Mouse (Mus musculus) neural tube, embryonic 12.5 days (tissue): Measurements from ENCODE around the gene Zfp385b. TPM values are rescaled to one million over a fixed set of nuclear protein-coding genes. Genes with fewer than 3 reads are reported as not detected.
A peak's percentile ranks its signal among the peaks of the same experiment; 100 is the strongest.

Experiments used
- ATAC-seq: fragments of 200-750 bp; cut with Nextera tagmentation; 2 replicates; pipeline ENCODE4 v1.8.0; 2017; ENCODE audit warnings: low read depth, mild to moderate bottlenecking, moderate TSS enrichment, moderate library complexity; ENCODE audit not compliant: low FRiP score
- H3K27ac ChIP-seq: fragments of 300-500 bp; sonication (generic); 2 replicates; pipeline ENCODE4 v1.5.1; 2016
- H3K27me3 ChIP-seq: fragments of 300-500 bp; sonication (generic); replicated peaks from 2 replicates; pipeline ENCODE4 v1.6.1; 2016; ENCODE audit warnings: mild to moderate bottlenecking
- H3K36me3 ChIP-seq: fragments of 300-500 bp; sonication (generic); 2 replicates; pipeline ENCODE4 v1.6.1; 2016; ENCODE audit warnings: mild to moderate bottlenecking
- H3K4me1 ChIP-seq: fragments of 300-500 bp; sonication (generic); 2 replicates; pipeline ENCODE4 v1.6.1; 2016
- H3K4me2 ChIP-seq: fragments of 300-500 bp; sonication (generic); replicated peaks from 2 replicates; pipeline ENCODE4 v1.6.1; 2016; ENCODE audit warnings: mild to moderate bottlenecking
- H3K4me3 ChIP-seq: fragments of 300-500 bp; sonication (generic); 2 replicates; pipeline ENCODE4 v1.5.1; 2016
- H3K9ac ChIP-seq: fragments of 300-500 bp; sonication (generic); 2 replicates; pipeline ENCODE4 v1.6.1; 2016; ENCODE audit warnings: mild to moderate bottlenecking
- H3K9me3 ChIP-seq: fragments of 300-500 bp; sonication (generic); 2 replicates; pipeline ENCODE4 v1.6.1; 2016; ENCODE audit warnings: mild to moderate bottlenecking
- WGBS: fragments of 180-500 bp; shearing (Covaris S2); methylation state at CpG from one replicate; pipeline ENCODE4 v1.1.7; 2016; 5-methylcytosine and 5-hydroxymethylcytosine counted together
- polyA plus RNA-seq: library from polyadenylated mRNA; unstranded; fragments of >200 nt; fragmentation: Nextera tagmentation; extraction: Ambion mirVana; gene quantifications from 2 replicates; pipeline ENCODE4 v1.2.1, GENCODE M21; 2016

Gene Zfp385b
- polyA plus RNA-seq, 1 experiment from 2014 or later = 3.6 TPM

- Histone ChIP-seq H3K9ac (no peak overlapping the region), H3K4me2 (no peak overlapping the region), H3K4me1 (no peaks in the 10 kb centered on the region), H3K27ac (no peak overlapping the region), H3K36me3 (no peaks in the 10 kb centered on the region), H3K4me3 (no peak overlapping the region), H3K27me3 (no peaks in the 10 kb centered on the region), H3K9me3 (no peaks in the 10 kb centered on the region)
- ATAC-seq = no peak
- WGBS = 85% methylated on average over 5 of the region's 5 CpGs
These were observed 137.2 kb downstream of the Zfp385b start for GRCm38 (mm10) chr2:77682205-77682604.

GRCm38 (mm10) chr2:77681741-77682140, 137.7 kb downstream of the Zfp385b start:
- Histone ChIP-seq H3K27ac (no peak overlapping the region), H3K4me1 (no peaks in the 10 kb centered on the region), H3K27me3 (no peaks in the 10 kb centered on the region), H3K4me2 (no peak overlapping the region), H3K36me3 (no peaks in the 10 kb centered on the region), H3K9ac (no peak overlapping the region), H3K4me3 (no peak overlapping the region), H3K9me3 (no peaks in the 10 kb centered on the region)
- ATAC-seq = no peak
- WGBS = 65% methylated on average over 5 of the region's 5 CpGs

GRCm38 (mm10) chr2:77673770-77674169, 145.7 kb downstream of the Zfp385b start:
- WGBS = 88% methylated on average over 10 of the region's 10 CpGs
- no peak overlapping the region for H3K4me2 ChIP-seq
- no peak overlapping the region for H3K27ac ChIP-seq
- no peaks in the 10 kb centered on the region for H3K27me3 ChIP-seq
- no peaks in the 10 kb centered on the region for H3K4me1 ChIP-seq
- no peak overlapping the region for H3K9ac ChIP-seq
- no peak overlapping the region for H3K4me3 ChIP-seq
- H3K36me3 ChIP-seq = no peaks in the 10 kb centered on the region
- ATAC-seq = no peak
- no peaks in the 10 kb centered on the region for H3K9me3 ChIP-seq

- H3K27ac ChIP-seq = no peak overlapping the region
- H3K9ac ChIP-seq = no peak overlapping the region
- WGBS = 95% methylated on average over 5 of the region's 5 CpGs
- H3K4me1 ChIP-seq = no peaks in the 10 kb centered on the region
- no peak overlapping the region for H3K4me3 ChIP-seq
- no peaks in the 10 kb centered on the region for H3K9me3 ChIP-seq
- ATAC-seq = no peak
- H3K27me3 ChIP-seq = no peaks in the 10 kb centered on the region
- H3K36me3 ChIP-seq = no peaks in the 10 kb centered on the region
- H3K4me2 ChIP-seq = no peak overlapping the region
These were observed 147.1 kb downstream of the Zfp385b start for GRCm38 (mm10) chr2:77672215-77672905.

GRCm38 (mm10) chr2:77662171-77662570, 157.3 kb downstream of the Zfp385b start:
- H3K4me2 ChIP-seq = no peak overlapping the region
- H3K4me1 ChIP-seq = no peaks in the 10 kb centered on the region
- no peak overlapping the region for H3K27ac ChIP-seq
- no peak overlapping the region for H3K4me3 ChIP-seq
- no peak overlapping the region for H3K9ac ChIP-seq
- 87% methylated on average over 5 of the region's 5 CpGs for WGBS
- no peaks in the 10 kb centered on the region for H3K9me3 ChIP-seq
- no peak for ATAC-seq
- no peaks in the 10 kb centered on the region for H3K36me3 ChIP-seq
- no peaks in the 10 kb centered on the region for H3K27me3 ChIP-seq

GRCm38 (mm10) chr2:77653686-77654085, 165.8 kb downstream of the Zfp385b start:
- no peaks in the 10 kb centered on the region for H3K9me3 ChIP-seq
- no peak for ATAC-seq
- no peak overlapping the region for H3K27ac ChIP-seq
- 91% methylated on average over 2 of the region's 2 CpGs for WGBS
- H3K36me3 ChIP-seq = no peaks in the 10 kb centered on the region
- no peak overlapping the region for H3K4me2 ChIP-seq
- no peaks in the 10 kb centered on the region for H3K27me3 ChIP-seq
- no peak overlapping the region for H3K4me3 ChIP-seq
- H3K9ac ChIP-seq = no peak overlapping the region
- no peaks in the 10 kb centered on the region for H3K4me1 ChIP-seq

GRCm38 (mm10) chr2:77641521-77642170, 177.8 kb downstream of the Zfp385b start:
- Histone ChIP-seq H3K27me3 (no peaks in the 10 kb centered on the region), H3K36me3 (no peaks in the 10 kb centered on the region), H3K9ac (no peak overlapping the region), H3K9me3 (no peaks in the 10 kb centered on the region), H3K4me3 (no peak overlapping the region), H3K4me1 (no peaks in the 10 kb centered on the region), H3K4me2 (no peak overlapping the region), H3K27ac (no peak overlapping the region)
- 94% methylated on average over 8 of the region's 8 CpGs for WGBS
- ATAC-seq = no peak

- Histone ChIP-seq H3K27ac (no peak overlapping the region), H3K27me3 (no peaks in the 10 kb centered on the region), H3K4me1 (no peaks in the 10 kb centered on the region), H3K36me3 (no peaks in the 10 kb centered on the region), H3K4me3 (no peak overlapping the region), H3K9ac (no peak overlapping the region), H3K4me2 (no peak overlapping the region), H3K9me3 (no peaks in the 10 kb centered on the region)
- no peak for ATAC-seq
- 85% methylated on average over 5 of the region's 5 CpGs for WGBS
These were observed 179.4 kb downstream of the Zfp385b start for GRCm38 (mm10) chr2:77639993-77640392.

- Histone ChIP-seq H3K4me3 (no peak overlapping the region), H3K9ac (no peak overlapping the region), H3K4me2 (no peak overlapping the region), H3K36me3 (no peaks in the 10 kb centered on the region), H3K27ac (no peak overlapping the region), H3K27me3 (no peaks in the 10 kb centered on the region), H3K4me1 (no peaks in the 10 kb centered on the region), H3K9me3 (no peaks in the 10 kb centered on the region)
- no peak for ATAC-seq
- 61% methylated on average over 3 of the region's 3 CpGs for WGBS
These were observed 187.8 kb downstream of the Zfp385b start for GRCm38 (mm10) chr2:77631606-77632005.

GRCm38 (mm10) chr2:77627622-77628231, 191.7 kb downstream of the Zfp385b start:
- Histone ChIP-seq H3K36me3 (no peaks in the 10 kb centered on the region), H3K9me3 (no peaks in the 10 kb centered on the region), H3K9ac (no peak overlapping the region), H3K4me2 (no peak overlapping the region), H3K27me3 (no peaks in the 10 kb centered on the region), H3K27ac (no peak overlapping the region), H3K4me1 (no peaks in the 10 kb centered on the region), H3K4me3 (no peak overlapping the region)
- 58% methylated on average over 3 of the region's 3 CpGs for WGBS
- peak; percentile 65 for ATAC-seq

GRCm38 (mm10) chr2:77618686-77619085, 200.8 kb downstream of the Zfp385b start:
- Histone ChIP-seq H3K9me3 (no peaks in the 10 kb centered on the region), H3K4me3 (no peak overlapping the region), H3K4me1 (no peaks in the 10 kb centered on the region), H3K36me3 (no peaks in the 10 kb centered on the region), H3K9ac (no peak overlapping the region), H3K27ac (no peak overlapping the region), H3K4me2 (no peak overlapping the region), H3K27me3 (no peaks in the 10 kb centered on the region)
- no peak for ATAC-seq
- 89% methylated on average over 4 of the region's 4 CpGs for WGBS

GRCm38 (mm10) chr2:77610303-77610991, 209.0 kb downstream of the Zfp385b start:
- no peaks in the 10 kb centered on the region for H3K4me1 ChIP-seq
- WGBS = 80% methylated on average over 7 of the region's 7 CpGs
- H3K27ac ChIP-seq = no peak overlapping the region
- H3K9ac ChIP-seq = no peak overlapping the region
- H3K4me2 ChIP-seq = no peak overlapping the region
- ATAC-seq = no peak
- H3K9me3 ChIP-seq = no peaks in the 10 kb centered on the region
- no peak overlapping the region for H3K4me3 ChIP-seq
- H3K36me3 ChIP-seq = no peaks in the 10 kb centered on the region
- H3K27me3 ChIP-seq = no peaks in the 10 kb centered on the region
